Mouse (Mus musculus) heart, embryonic 16.5 days (tissue): ENCODE measurements at regions not wholly inside any gene's neighbourhood (a gene's known extent, or its start where the extent isn't known, plus 50 kb on each side); places are given as distances from the start of the nearest gene placed in this dataset.
A peak's percentile ranks its signal among the peaks of the same experiment; 100 is the strongest.

Experiments
- ATAC-seq: fragments of 200-750 bp; cut with Nextera tagmentation; replicated peaks from 2 replicates; pipeline ENCODE4 v1.8.0; 2017; ENCODE audit warnings: moderate number of reproducible peaks; ENCODE audit not compliant: insufficient read depth, low FRiP score; ENCODE audit errors: extremely low read depth
- H3K27ac ChIP-seq: fragments of 300-500 bp; sonication (generic); 2 replicates; pipeline ENCODE4 v1.5.1; 2014; ENCODE audit warnings: mild to moderate bottlenecking, low read length, control low read depth, moderate library complexity
- H3K27me3 ChIP-seq: fragments of 300-500 bp; sonication (generic); 2 replicates; pipeline ENCODE4 v1.6.1; 2014; ENCODE audit warnings: low read length, mixed read lengths; ENCODE audit not compliant: control insufficient read depth, insufficient read depth
- H3K36me3 ChIP-seq: fragments of 300-500 bp; sonication (generic); 2 replicates; pipeline ENCODE4 v1.6.1; 2014; ENCODE audit not compliant: control insufficient read depth, insufficient read depth
- H3K4me1 ChIP-seq: fragments of 300-500 bp; sonication (generic); 2 replicates; pipeline ENCODE4 v1.6.1; 2014; ENCODE audit warnings: low read length, mixed read lengths; ENCODE audit not compliant: control insufficient read depth, insufficient read depth
- H3K4me2 ChIP-seq: fragments of 300-500 bp; sonication (generic); 2 replicates; pipeline ENCODE4 v1.6.1; 2014; ENCODE audit warnings: low read depth, mild to moderate bottlenecking, control low read depth, low read length
- H3K4me3 ChIP-seq: fragments of 300-500 bp; sonication (generic); 2 replicates; pipeline ENCODE4 v1.5.1; 2014; ENCODE audit warnings: mild to moderate bottlenecking, control low read depth, low read length
- H3K9ac ChIP-seq: fragments of 300-500 bp; sonication (generic); 2 replicates; pipeline ENCODE4 v1.6.1; 2014; ENCODE audit warnings: low read length, control low read depth
- H3K9me3 ChIP-seq: fragments of 300-500 bp; sonication (generic); replicated peaks from 2 replicates; pipeline ENCODE4 v1.6.1; 2016; ENCODE audit warnings: low read length; ENCODE audit not compliant: control insufficient read depth
- WGBS: fragments of 180-500 bp; shearing (Covaris S2); extraction: QIAGEN DNeasy Blood & Tissue Kit; methylation state at CpG from one replicate; pipeline ENCODE4 v1.1.7; 2014; 5-methylcytosine and 5-hydroxymethylcytosine counted together

DNA sequence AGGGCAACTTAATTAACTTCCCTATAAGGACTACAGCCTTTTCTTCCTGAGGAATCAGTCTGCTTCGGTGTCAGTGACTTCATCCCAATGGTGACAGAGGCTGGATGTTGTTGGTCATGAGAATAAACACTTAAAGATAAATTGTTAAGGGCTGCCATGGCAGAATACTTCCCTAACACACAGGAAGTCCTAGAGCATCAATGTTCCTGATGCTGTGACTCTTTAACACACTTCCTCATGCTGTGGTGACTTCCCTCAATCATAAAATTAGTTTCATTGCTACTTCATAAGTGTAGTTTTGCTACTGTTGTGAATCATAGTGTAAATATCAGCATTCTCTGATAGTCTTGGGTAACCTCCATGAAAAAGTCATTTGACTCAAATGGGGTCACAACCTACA, 184.5 kb upstream of the Id2 start:
- H3K36me3 ChIP-seq: no peaks in the 10 kb centered on the region
- no peaks in the 10 kb centered on the region for H3K4me1 ChIP-seq
- no peaks in the 10 kb centered on the region for H3K9me3 ChIP-seq
- ATAC-seq: no peak
- H3K27ac ChIP-seq: no peak overlapping the region
- no peak overlapping the region for H3K9ac ChIP-seq
- H3K4me3 ChIP-seq: no peak overlapping the region
- no peaks in the 10 kb centered on the region for H3K27me3 ChIP-seq
- WGBS: 62% methylated on average over 1 of the region's 1 CpGs
- no peak overlapping the region for H3K4me2 ChIP-seq

GRCm38 (mm10) chr12:25273631-25274305, 176.8 kb upstream of the Id2 start:
- no peak overlapping the region for H3K4me2 ChIP-seq
- no peaks in the 10 kb centered on the region for H3K27me3 ChIP-seq
- no peak overlapping the region for H3K27ac ChIP-seq
- no peak overlapping the region for H3K9ac ChIP-seq
- H3K9me3 ChIP-seq: no peaks in the 10 kb centered on the region
- no peak overlapping the region for H3K4me3 ChIP-seq
- ATAC-seq: no peak
- H3K36me3 ChIP-seq: no peaks in the 10 kb centered on the region
- peaks cover 13% of the 10 kb centered on the region for H3K4me1 ChIP-seq
- 65% methylated on average over 6 of the region's 6 CpGs for WGBS

GRCm38 (mm10) chr12:25272752-25273125, 175.8 kb upstream of the Id2 start:
- Histone ChIP-seq H3K27me3 (no peaks in the 10 kb centered on the region), H3K9me3 (no peaks in the 10 kb centered on the region), H3K4me1 (peaks cover 14% of the 10 kb centered on the region), H3K27ac (no peak overlapping the region), H3K36me3 (no peaks in the 10 kb centered on the region), H3K4me2 (no peak overlapping the region), H3K4me3 (no peak overlapping the region), H3K9ac (no peak overlapping the region)
- ATAC-seq: no peak
- WGBS: 70% methylated on average over 3 of the region's 3 CpGs

DNA sequence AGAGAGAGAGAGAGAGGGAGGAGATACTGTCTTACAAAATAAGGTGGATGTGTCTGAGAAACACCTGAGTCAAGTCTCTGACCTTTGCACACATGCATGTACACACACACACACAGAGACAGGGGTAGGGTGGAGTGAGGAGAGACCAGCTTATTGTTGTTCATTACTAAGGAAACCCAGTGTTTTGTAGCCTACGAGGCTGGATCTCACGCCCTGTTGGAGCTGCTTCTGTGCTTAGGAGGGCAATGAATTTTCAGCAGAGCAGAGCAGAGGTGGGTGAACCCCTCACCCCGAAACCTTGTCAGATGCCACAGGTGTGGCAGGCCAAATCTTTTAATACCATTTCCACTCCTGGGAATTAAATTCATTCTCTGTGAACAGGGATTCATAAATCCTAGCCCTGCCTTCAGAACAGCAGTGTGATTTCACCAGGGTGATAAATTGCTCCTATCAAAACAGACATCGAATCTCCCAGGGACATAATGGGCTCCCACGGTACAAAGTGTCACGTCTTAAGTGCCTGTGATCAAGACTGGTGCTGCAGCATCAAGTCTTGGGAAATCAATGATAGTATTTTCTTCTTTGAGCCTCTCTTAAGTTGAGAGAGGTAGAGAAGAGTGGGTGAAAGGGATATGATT, 175.3 kb upstream of the Id2 start:
- no peak for ATAC-seq
- H3K9ac ChIP-seq: no peak overlapping the region
- H3K4me2 ChIP-seq: no peak overlapping the region

DNA sequence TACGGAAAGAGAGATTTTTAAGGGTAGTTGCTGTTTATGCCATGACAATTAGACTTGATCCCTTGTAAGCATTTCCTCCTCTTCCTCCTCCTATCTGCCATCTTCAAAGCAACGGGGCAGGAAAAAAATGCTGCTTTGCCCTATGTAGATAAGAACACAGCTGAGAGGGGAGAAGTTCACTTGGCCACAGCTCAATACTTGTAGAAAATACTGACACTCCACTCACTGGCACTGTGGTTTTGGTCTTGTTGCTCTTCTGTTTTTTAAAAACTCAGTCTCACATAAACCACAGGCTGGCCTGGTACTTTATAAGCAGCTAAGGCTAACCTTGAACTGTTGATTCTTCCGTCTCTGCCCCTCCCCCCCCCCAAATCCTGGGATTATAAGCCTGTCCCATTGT, 172.9 kb upstream of the Id2 start:
- WGBS: 48% methylated on average over 3 of the region's 3 CpGs
- Histone ChIP-seq H3K4me1 (peaks cover 18% of the 10 kb centered on the region), H3K27ac (no peak overlapping the region), H3K9ac (no peak overlapping the region), H3K9me3 (no peaks in the 10 kb centered on the region), H3K4me2 (no peak overlapping the region), H3K4me3 (no peak overlapping the region), H3K36me3 (no peaks in the 10 kb centered on the region), H3K27me3 (no peaks in the 10 kb centered on the region)
- no peak for ATAC-seq

More for the DNA sequence above, 175.3 kb upstream of the Id2 start:
- Histone ChIP-seq H3K36me3 (no peaks in the 10 kb centered on the region), H3K9me3 (no peaks in the 10 kb centered on the region), H3K4me1 (peaks cover 14% of the 10 kb centered on the region), H3K27me3 (no peaks in the 10 kb centered on the region), H3K4me3 (no peak overlapping the region), H3K27ac (no peak overlapping the region)
- WGBS: 60% methylated on average over 6 of the region's 6 CpGs

DNA sequence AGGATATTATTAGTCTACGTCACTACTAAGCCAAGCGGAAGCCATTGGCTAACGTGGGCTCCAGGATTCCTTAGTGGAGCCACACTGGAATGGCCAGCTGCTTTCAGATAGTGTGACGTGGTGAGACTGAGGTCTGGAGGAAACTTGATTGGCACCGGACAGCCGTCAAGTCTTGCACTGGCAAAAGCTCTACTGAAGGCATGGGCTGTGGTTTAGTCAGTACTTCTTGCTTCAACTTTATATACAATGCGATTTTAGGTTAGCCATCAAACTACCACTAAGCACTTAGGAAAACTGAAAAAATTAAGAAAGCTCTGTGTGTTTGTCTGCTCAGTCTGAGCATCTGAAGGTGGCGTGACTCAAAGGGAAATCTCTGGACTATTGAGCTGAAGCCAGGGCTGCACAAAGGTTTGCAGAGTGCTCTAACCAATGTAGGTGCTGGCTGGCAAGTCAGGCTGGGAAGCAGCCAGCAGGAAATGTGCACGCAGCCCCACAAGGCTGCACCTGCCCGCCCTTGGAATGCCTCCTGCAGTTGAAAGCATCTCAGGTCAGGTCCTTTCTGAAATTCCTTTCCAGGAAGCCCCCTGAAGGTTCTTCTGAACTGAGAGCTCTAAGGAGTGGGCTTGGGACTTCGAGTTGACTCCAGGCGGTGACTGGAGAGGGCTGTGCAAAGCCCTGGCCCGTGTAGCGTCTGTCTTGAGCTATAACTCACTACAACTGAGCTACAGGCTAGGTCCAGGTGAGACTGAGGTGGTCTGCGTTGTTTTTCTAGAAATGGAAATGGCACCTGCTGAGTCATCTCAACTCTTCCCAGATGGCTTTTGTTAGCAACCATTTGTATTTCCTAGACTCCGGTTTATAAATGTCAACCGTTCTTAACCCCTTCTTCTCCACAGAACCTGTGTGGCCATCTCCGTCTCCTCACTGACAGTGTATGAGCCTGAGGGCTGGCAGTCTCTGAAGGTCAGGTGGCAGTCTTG, 172.2 kb upstream of the Id2 start:
- Histone ChIP-seq H3K27ac (no peak overlapping the region), H3K9ac (no peak overlapping the region), H3K4me1 (peaks cover 16% of the 10 kb centered on the region), H3K9me3 (no peaks in the 10 kb centered on the region), H3K4me2 (no peak overlapping the region), H3K36me3 (no peaks in the 10 kb centered on the region), H3K4me3 (no peak overlapping the region), H3K27me3 (no peaks in the 10 kb centered on the region)
- WGBS: 65% methylated on average over 18 of the region's 18 CpGs
- no peak for ATAC-seq

DNA sequence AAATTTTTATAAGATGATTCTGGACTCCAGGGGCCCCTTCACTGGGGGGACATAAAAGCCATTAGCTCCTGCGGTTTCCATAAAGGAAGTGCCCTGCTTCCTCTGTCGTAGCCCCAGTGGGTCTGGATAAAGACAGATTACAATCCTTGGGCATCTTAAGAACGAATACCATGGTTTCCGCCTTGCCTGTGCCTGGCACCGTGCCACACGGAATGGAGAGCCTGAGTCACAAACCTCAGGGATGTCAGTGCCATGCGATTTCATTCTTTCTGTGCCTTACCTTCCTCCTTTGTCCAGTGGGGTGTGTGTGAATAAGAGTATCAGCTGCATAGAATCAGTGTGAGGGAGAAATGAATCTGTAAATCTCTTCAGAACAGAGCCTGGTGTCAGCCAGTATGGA, 171.4 kb upstream of the Id2 start:
- WGBS: 63% methylated on average over 7 of the region's 7 CpGs
- Histone ChIP-seq H3K36me3 (no peaks in the 10 kb centered on the region), H3K9ac (no peak overlapping the region), H3K4me3 (no peak overlapping the region), H3K27ac (no peak overlapping the region), H3K4me2 (no peak overlapping the region), H3K27me3 (no peaks in the 10 kb centered on the region), H3K9me3 (no peaks in the 10 kb centered on the region), H3K4me1 (peaks cover 16% of the 10 kb centered on the region)
- no peak for ATAC-seq

- Histone ChIP-seq H3K36me3 (no peaks in the 10 kb centered on the region), H3K9ac (no peak overlapping the region), H3K4me1 (peaks cover 16% of the 10 kb centered on the region), H3K4me2 (no peak overlapping the region), H3K4me3 (no peak overlapping the region), H3K27me3 (no peaks in the 10 kb centered on the region), H3K27ac (peak overlapping the region; percentile 48; the same call in 1 of the 2 replicates), H3K9me3 (no peaks in the 10 kb centered on the region)
- ATAC-seq: 0 out of 2 replicates have a peak, but pooled peaks have one; percentile 18
- WGBS: 87% methylated on average over 13 of the region's 13 CpGs
Observed at GRCm38 (mm10) chr12:25267572-25268115, 170.7 kb upstream of the Id2 start.
